In genomic region chr8:3426211-3426610, GRCm38 (mm10) we compare ENCODE assay signal across 27 mouse cellular contexts. TPM values are rescaled to one million over a fixed set of nuclear protein-coding genes. Genes with fewer than 3 reads are reported as not detected.
A peak's percentile ranks its signal among the peaks of the same experiment; 100 is the strongest.
DNase-seq lines count a peak whose midpoint lies in the region; ATAC-seq and TF ChIP-seq lines count a peak whose summit lies in the region.
"Had no signal": no experiment of that assay in that cellular context is flagged by ENCODE, and none has a peak within 500 bp of the region (broad histone marks: within the 10 kb centered on the region; RNA-seq: fewer than 3 reads in every experiment).

No protein-coding gene starts in this region.

- TF ChIP-seq CTCF in gastrocnemius, adult 2 months (IDR thresholded peaks at IDR 0.05) = no peak
- no peak for TF ChIP-seq CTCF in lung, postnatal 0 days (IDR thresholded peaks at IDR 0.05)

- no peaks in the 10 kb centered on the region for H3K4me1 ChIP-seq in lung, postnatal 0 days (ENCODE audit: insufficient read depth, low read depth, low read length)
- no peaks in the 10 kb centered on the region for H3K4me1 ChIP-seq in intestine, embryonic 16.5 days (ENCODE audit: control insufficient read depth, insufficient read depth, low read length)
- H3K4me1 ChIP-seq: embryonic facial prominence, embryonic 12.5 days; forebrain, embryonic 12.5 days; heart, embryonic 15.5 days; hindbrain, embryonic 13.5 days had no signal

- DNase-seq in gastrocnemius, adult 2 months = no peak
- DNase-seq in gastrocnemius, postnatal 10 days = no peak
- peak; percentile 50 for DNase-seq in lung, postnatal 0 days (ENCODE audit: low spot score)
- DNase-seq in lung, postnatal 4 days = no peak
- DNase-seq in R1 (ENCODE audit: low read depth, low spot score) = peak; percentile 82
- no peak for DNase-seq in frontal cortex, adult 2 months (ENCODE audit: extremely low spot score in 1 of 2, low spot score in 1 of 2)
- no peak for DNase-seq in kidney, postnatal 4 days
- DNase-seq: adrenal gland, adult 8-10 months; adrenal gland, postnatal 36 days; B cell, adult 2 months; cerebellum, adult 11 months; cerebellum, adult 9-10 months; cerebellum, postnatal 25 days; gastrocnemius, postnatal 36 days; heart, adult 11 months; heart, postnatal 14 days had no signal

- H3K36me3 ChIP-seq in lung, postnatal 0 days (ENCODE audit: insufficient read depth, low read length) = peaks cover 13% of the 10 kb centered on the region; the same call in 1 of the 2 replicates
- H3K36me3 ChIP-seq in intestine, embryonic 16.5 days (ENCODE audit: control insufficient read depth, insufficient read depth, low read length) = 0 out of 2 replicates have a peak, but pooled peaks cover 4% of the 10 kb centered on the region

- H3K27ac ChIP-seq in gastrocnemius, adult 2 months = peak overlapping the region; percentile 56
- H3K27ac ChIP-seq in lung, postnatal 0 days (ENCODE audit: low read length) = no peak overlapping the region
- no peak overlapping the region for H3K27ac ChIP-seq in intestine, embryonic 16.5 days (ENCODE audit: low read length)
- H3K27ac ChIP-seq: embryonic facial prominence, embryonic 12.5 days; forebrain, embryonic 12.5 days; heart, embryonic 15.5 days; hindbrain, embryonic 13.5 days had no signal

- H3K4me3 ChIP-seq in gastrocnemius, adult 2 months = no peak overlapping the region
- no peak overlapping the region for H3K4me3 ChIP-seq in lung, postnatal 0 days (ENCODE audit: low read depth, low read length)
- H3K4me3 ChIP-seq in intestine, embryonic 16.5 days (ENCODE audit: low read length) = no peak overlapping the region
- H3K4me3 ChIP-seq: embryonic facial prominence, embryonic 12.5 days; forebrain, embryonic 12.5 days; heart, embryonic 15.5 days; hindbrain, embryonic 13.5 days had no signal

- peak; percentile 41; the same call in 1 of the 2 replicates for ATAC-seq in lung, postnatal 0 days
- 0 out of 2 replicates have a peak, but pooled peaks have one; percentile 21 for ATAC-seq in intestine, embryonic 16.5 days
- ATAC-seq: CD4-positive, CD25-positive, alpha-beta regulatory T cell, adult 4 months; forebrain, embryonic 16.5 days; Patski had no signal

- H3K9ac ChIP-seq in lung, postnatal 0 days (replicated peaks; ENCODE audit: low read depth) = no peak overlapping the region
- H3K9ac ChIP-seq in intestine, embryonic 16.5 days (ENCODE audit: low read depth, low read length) = no peak overlapping the region
- H3K9ac ChIP-seq: embryonic facial prominence, embryonic 12.5 days; forebrain, embryonic 12.5 days; heart, embryonic 15.5 days; hindbrain, embryonic 13.5 days had no signal

- TF ChIP-seq EP300 in lung, postnatal 0 days (IDR thresholded peaks at IDR 0.05) = no peak

- H3K9me3 ChIP-seq in lung, postnatal 0 days (ENCODE audit: low read length) = no peaks in the 10 kb centered on the region
- H3K9me3 ChIP-seq in intestine, embryonic 16.5 days (ENCODE audit: control insufficient read depth, low read length) = no peaks in the 10 kb centered on the region
- H3K9me3 ChIP-seq: embryonic facial prominence, embryonic 12.5 days; forebrain, embryonic 12.5 days; heart, embryonic 15.5 days; hindbrain, embryonic 13.5 days had no signal

- intact Hi-C loops in gastrocnemius, adult 2 months (cut with DNase I) = no loop called here

- H3K4me2 ChIP-seq in lung, postnatal 0 days (replicated peaks; ENCODE audit: low read depth, low read length) = no peak overlapping the region
- no peak overlapping the region for H3K4me2 ChIP-seq in intestine, embryonic 16.5 days (ENCODE audit: low read depth, low read length)
- H3K4me2 ChIP-seq: embryonic facial prominence, embryonic 12.5 days; forebrain, embryonic 12.5 days; heart, embryonic 11.5 days; heart, embryonic 15.5 days; hindbrain, embryonic 13.5 days had no signal

- no peaks in the 10 kb centered on the region for H3K27me3 ChIP-seq in lung, postnatal 0 days (replicated peaks; ENCODE audit: insufficient read depth, low read length)
- no peaks in the 10 kb centered on the region for H3K27me3 ChIP-seq in intestine, embryonic 16.5 days (replicated peaks; ENCODE audit: control insufficient read depth, insufficient read depth, low read length)
- H3K27me3 ChIP-seq: embryonic facial prominence, embryonic 12.5 days; forebrain, embryonic 12.5 days; heart, embryonic 15.5 days; hindbrain, embryonic 13.5 days; Patski had no signal

- 73% methylated on average over 3 of the region's 3 CpGs for WGBS in lung, postnatal 0 days
- 81% methylated on average over 3 of the region's 3 CpGs for WGBS in intestine, embryonic 16.5 days

RNA-seq across cellular contexts. Expression of gene Arhgef18, which starts 33.4 kb away (rescaled TPM):
- total RNA-seq in gastrocnemius, adult 2 months (2021) = 10 to 100 TPM in 1 of 2 experiments, 1 to 10 TPM in 1; 6.9 to 11.8 TPM
- total RNA-seq in gastrocnemius, postnatal 10 days (2021) = 10 to 100 TPM in 1 of 2 experiments, 1 to 10 TPM in 1; 9.3 to 14.2 TPM
- polyA plus RNA-seq in lung, postnatal 0 days (2015; fragmentation: Nextera tagmentation; extraction: Ambion mirVana) = 5.8 and 6.1 TPM in 2 replicates
- polyA plus RNA-seq in intestine, embryonic 16.5 days (2015; fragmentation: Nextera tagmentation; extraction: Ambion mirVana) = 8.2 and 8.4 TPM in 2 replicates
- polyA plus RNA-seq in frontal cortex, adult 2 months (2012; rRNA removed) = 29.1 and 33.8 TPM in 2 replicates

RNA-seq across cellular contexts. Expression of gene Pex11g, which starts 41.3 kb away (rescaled TPM):
- total RNA-seq in gastrocnemius, adult 2 months (2021) = 1 to 10 TPM; 2.3 to 2.6 TPM
- total RNA-seq in gastrocnemius, postnatal 10 days (2021) = 1 to 10 TPM; 3.0 to 3.6 TPM
- polyA plus RNA-seq in lung, postnatal 0 days (2015; fragmentation: Nextera tagmentation; extraction: Ambion mirVana) = 7.8 and 9.1 TPM in 2 replicates
- polyA plus RNA-seq in intestine, embryonic 16.5 days (2015; fragmentation: Nextera tagmentation; extraction: Ambion mirVana) = 17.4 and 17.9 TPM in 2 replicates
- 1.6 and 2.0 TPM in 2 replicates for polyA plus RNA-seq in frontal cortex, adult 2 months (2012; rRNA removed)

RNA-seq across cellular contexts. Expression of gene Tex45, which starts 44.5 kb away (rescaled TPM):
- not detected for total RNA-seq in gastrocnemius, adult 2 months (2021)
- total RNA-seq in gastrocnemius, postnatal 10 days (2021) = under 1 TPM in 1 of 2 experiments, not detected in 1; 0.14 TPM
- polyA plus RNA-seq in lung, postnatal 0 days (2015; fragmentation: Nextera tagmentation; extraction: Ambion mirVana) = not detected in 2 replicates
- polyA plus RNA-seq in intestine, embryonic 16.5 days (2015; fragmentation: Nextera tagmentation; extraction: Ambion mirVana) = not detected in 2 replicates
- 0.19 and 0.28 TPM in 2 replicates for polyA plus RNA-seq in frontal cortex, adult 2 months (2012; rRNA removed)
- total RNA-seq: adrenal gland, postnatal 36 days; gastrocnemius, adult 18-20 months; heart, postnatal 14 days; hematopoietic stem cell, adult 5-6 weeks had no signal
- polyA plus RNA-seq: CD4-positive, CD25-positive, alpha-beta regulatory T cell, adult 4 months; forebrain, embryonic 12.5 days; heart, embryonic 11.5 days; heart, embryonic 15.5 days; Patski had no signal

Comparison
In these comparisons a context has a peak if more than half of its experiments do, and no peak if none do; other contexts are left out.
1. DNase-seq: peak in lung, postnatal 0 days (single experiment) and R1 (single experiment); none in gastrocnemius, adult 2 months (single experiment), gastrocnemius, postnatal 10 days (single experiment), lung, postnatal 4 days (0 of 2), frontal cortex, adult 2 months (0 of 2) and kidney, postnatal 4 days (0 of 2).